Mouse (Mus musculus): ENCODE results near the gene Tarbp1. TPM values are rescaled to one million over a fixed set of nuclear protein-coding genes. Genes with fewer than 3 reads are reported as not detected.
"Not testable (repeated sequence)": the region's sequence is repeated elsewhere in the genome, so short reads cannot be mapped to it uniquely, and the experiment has no call there.

Gene Tarbp1
- polyA plus RNA-seq, 1 experiment from 2014 or later, result 2.2 TPM

GRCm38 (mm10) chr8:126495461-126495860, 20.6 kb upstream of the Tarbp1 start:
- Histone ChIP-seq H3K27ac (ENCODE audit: low read length) (no peak overlapping the region), H3K9ac (ENCODE audit: low read length) (no peak overlapping the region), H3K27me3 (ENCODE audit: control insufficient read depth, insufficient read depth, low read depth, low read length) (no peaks in the 10 kb centered on the region), H3K4me3 (ENCODE audit: low read length) (no peak overlapping the region), H3K4me2 (ENCODE audit: low read depth, low read length) (no peak overlapping the region), H3K4me1 (replicated peaks; ENCODE audit: control insufficient read depth, insufficient read depth, low read length) (peaks cover 13% of the 10 kb centered on the region), H3K36me3 (ENCODE audit: control insufficient read depth, insufficient read depth, low read length) (no peaks in the 10 kb centered on the region), H3K9me3 (ENCODE audit: control insufficient read depth, low read length) (no peaks in the 10 kb centered on the region)
- ATAC-seq (ENCODE audit: low read depth), result no peak
- 69% methylated on average over 12 of the region's 12 CpGs for WGBS

- WGBS, result 71% methylated on average over 15 of the region's 15 CpGs
- Histone ChIP-seq H3K4me1 (replicated peaks; ENCODE audit: control insufficient read depth, insufficient read depth, low read length) (peaks cover 13% of the 10 kb centered on the region), H3K27me3 (ENCODE audit: control insufficient read depth, insufficient read depth, low read depth, low read length) (no peaks in the 10 kb centered on the region), H3K4me3 (ENCODE audit: low read length) (no peak overlapping the region), H3K36me3 (ENCODE audit: control insufficient read depth, insufficient read depth, low read length) (no peaks in the 10 kb centered on the region), H3K4me2 (ENCODE audit: low read depth, low read length) (no peak overlapping the region), H3K9me3 (ENCODE audit: control insufficient read depth, low read length) (no peaks in the 10 kb centered on the region), H3K9ac (ENCODE audit: low read length) (no peak overlapping the region), H3K27ac (ENCODE audit: low read length) (no peak overlapping the region)
- no peak for ATAC-seq (ENCODE audit: low read depth)
Measured at GRCm38 (mm10) chr8:126494160-126495110, 19.6 kb upstream of the Tarbp1 start.

GRCm38 (mm10) chr8:126482938-126483337, 8.1 kb upstream of the Tarbp1 start:
- H3K27ac ChIP-seq (ENCODE audit: low read length), result no peak overlapping the region
- ATAC-seq (ENCODE audit: low read depth), result peak; percentile 66; the same call in 1 of the 2 replicates
- no peaks in the 10 kb centered on the region for H3K36me3 ChIP-seq (ENCODE audit: control insufficient read depth, insufficient read depth, low read length)
- no peaks in the 10 kb centered on the region for H3K9me3 ChIP-seq (ENCODE audit: control insufficient read depth, low read length)
- H3K9ac ChIP-seq (ENCODE audit: low read length), result no peak overlapping the region
- 3% methylated on average over 5 of the region's 5 CpGs for WGBS
- H3K27me3 ChIP-seq (ENCODE audit: control insufficient read depth, insufficient read depth, low read depth, low read length), result no peaks in the 10 kb centered on the region; the same call in 1 of the 2 replicates
- H3K4me3 ChIP-seq (ENCODE audit: low read length), result no peak overlapping the region
- no peak overlapping the region for H3K4me2 ChIP-seq (ENCODE audit: low read depth, low read length)
- H3K4me1 ChIP-seq (replicated peaks; ENCODE audit: control insufficient read depth, insufficient read depth, low read length), result no peaks in the 10 kb centered on the region; the same call in 1 of the 2 replicates

GRCm38 (mm10) chr8:126482348-126482720, 7.5 kb upstream of the Tarbp1 start:
- H3K4me1 ChIP-seq (replicated peaks; ENCODE audit: control insufficient read depth, insufficient read depth, low read length), result no peaks in the 10 kb centered on the region; the same call in 1 of the 2 replicates
- H3K4me2 ChIP-seq (ENCODE audit: low read depth, low read length), result no peak overlapping the region
- H3K9me3 ChIP-seq (ENCODE audit: control insufficient read depth, low read length), result no peaks in the 10 kb centered on the region
- no peak overlapping the region for H3K4me3 ChIP-seq (ENCODE audit: low read length)
- WGBS, result 33% methylated on average over 2 of the region's 2 CpGs
- ATAC-seq (ENCODE audit: low read depth), result no peak
- H3K9ac ChIP-seq (ENCODE audit: low read length), result no peak overlapping the region
- no peaks in the 10 kb centered on the region; the same call in 1 of the 2 replicates for H3K27me3 ChIP-seq (ENCODE audit: control insufficient read depth, insufficient read depth, low read depth, low read length)
- H3K36me3 ChIP-seq (ENCODE audit: control insufficient read depth, insufficient read depth, low read length), result no peaks in the 10 kb centered on the region
- H3K27ac ChIP-seq (ENCODE audit: low read length), result no peak overlapping the region

GRCm38 (mm10) chr8:126481494-126482347, 6.9 kb upstream of the Tarbp1 start:
- no peaks in the 10 kb centered on the region; the same call in 1 of the 2 replicates for H3K4me1 ChIP-seq (replicated peaks; ENCODE audit: control insufficient read depth, insufficient read depth, low read length)
- no peak overlapping the region for H3K4me3 ChIP-seq (ENCODE audit: low read length)
- ATAC-seq (ENCODE audit: low read depth), result peak; percentile 54
- WGBS, result 37% methylated on average over 8 of the region's 8 CpGs
- no peak overlapping the region for H3K4me2 ChIP-seq (ENCODE audit: low read depth, low read length)
- H3K36me3 ChIP-seq (ENCODE audit: control insufficient read depth, insufficient read depth, low read length), result no peaks in the 10 kb centered on the region
- H3K27ac ChIP-seq (ENCODE audit: low read length), result no peak overlapping the region
- H3K27me3 ChIP-seq (ENCODE audit: control insufficient read depth, insufficient read depth, low read depth, low read length), result no peaks in the 10 kb centered on the region; the same call in 1 of the 2 replicates
- H3K9ac ChIP-seq (ENCODE audit: low read length), result no peak overlapping the region
- H3K9me3 ChIP-seq (ENCODE audit: control insufficient read depth, low read length), result no peaks in the 10 kb centered on the region

GRCm38 (mm10) chr8:126480366-126480765, 5.5 kb upstream of the Tarbp1 start:
- Histone ChIP-seq H3K27ac (ENCODE audit: low read length) (no peak overlapping the region), H3K27me3 (ENCODE audit: control insufficient read depth, insufficient read depth, low read depth, low read length) (no peaks in the 10 kb centered on the region; the same call in 1 of the 2 replicates), H3K4me3 (ENCODE audit: low read length) (no peak overlapping the region), H3K4me1 (replicated peaks; ENCODE audit: control insufficient read depth, insufficient read depth, low read length) (peaks cover under 1% of the 10 kb centered on the region; the same call in 1 of the 2 replicates), H3K9ac (ENCODE audit: low read length) (no peak overlapping the region), H3K9me3 (ENCODE audit: control insufficient read depth, low read length) (no peaks in the 10 kb centered on the region), H3K4me2 (ENCODE audit: low read depth, low read length) (no peak overlapping the region), H3K36me3 (ENCODE audit: control insufficient read depth, insufficient read depth, low read length) (no peaks in the 10 kb centered on the region)
- WGBS, result 66% methylated on average over 2 of the region's 2 CpGs
- no peak for ATAC-seq (ENCODE audit: low read depth)

GRCm38 (mm10) chr8:126478714-126479113, 3.8 kb upstream of the Tarbp1 start:
- 10% methylated on average over 3 of the region's 3 CpGs for WGBS

GRCm38 (mm10) chr8:126476151-126476855, 1.4 kb upstream of the Tarbp1 start:
- not testable (repeated sequence) for ATAC-seq (ENCODE audit: low read depth); H3K27me3 ChIP-seq (ENCODE audit: control insufficient read depth, insufficient read depth, low read depth, low read length); H3K9ac ChIP-seq (ENCODE audit: low read length); H3K27ac ChIP-seq (ENCODE audit: low read length); H3K4me3 ChIP-seq (ENCODE audit: low read length); H3K36me3 ChIP-seq (ENCODE audit: control insufficient read depth, insufficient read depth, low read length); H3K9me3 ChIP-seq (ENCODE audit: control insufficient read depth, low read length)
- 34% methylated on average over 29 of the region's 29 CpGs for WGBS
- Histone ChIP-seq H3K4me1 (replicated peaks; ENCODE audit: control insufficient read depth, insufficient read depth, low read length) (peaks cover 19% of the 10 kb centered on the region), H3K4me2 (ENCODE audit: low read depth, low read length) (0 out of 2 replicates have a peak overlapping the region, but pooled peaks have one; percentile 11)

More at GRCm38 (mm10) chr8:126478714-126479113, 3.8 kb upstream of the Tarbp1 start:
- Histone ChIP-seq H3K4me2 (ENCODE audit: low read depth, low read length) (no peak overlapping the region), H3K4me1 (replicated peaks; ENCODE audit: control insufficient read depth, insufficient read depth, low read length) (peaks cover 7% of the 10 kb centered on the region), H3K27ac (ENCODE audit: low read length) (no peak overlapping the region), H3K27me3 (ENCODE audit: control insufficient read depth, insufficient read depth, low read depth, low read length) (no peaks in the 10 kb centered on the region; the same call in 1 of the 2 replicates), H3K9me3 (ENCODE audit: control insufficient read depth, low read length) (no peaks in the 10 kb centered on the region), H3K36me3 (ENCODE audit: control insufficient read depth, insufficient read depth, low read length) (no peaks in the 10 kb centered on the region), H3K9ac (ENCODE audit: low read length) (no peak overlapping the region), H3K4me3 (ENCODE audit: low read length) (no peak overlapping the region)
- ATAC-seq (ENCODE audit: low read depth), result no peak

Measured in lung, embryonic 16.5 days (tissue).